Mouse (Mus musculus): ENCODE measurements around the gene Dhx40. TPM values are rescaled to one million over a fixed set of nuclear protein-coding genes. Genes with fewer than 3 reads are reported as not detected.
"Not testable (repeated sequence)": the region's sequence is repeated elsewhere in the genome, so short reads cannot be mapped to it uniquely, and the experiment has no call there.

Dhx40 gene
- polyA plus RNA-seq, 1 experiment from 2014 or later, result 20.5 TPM

DNA sequence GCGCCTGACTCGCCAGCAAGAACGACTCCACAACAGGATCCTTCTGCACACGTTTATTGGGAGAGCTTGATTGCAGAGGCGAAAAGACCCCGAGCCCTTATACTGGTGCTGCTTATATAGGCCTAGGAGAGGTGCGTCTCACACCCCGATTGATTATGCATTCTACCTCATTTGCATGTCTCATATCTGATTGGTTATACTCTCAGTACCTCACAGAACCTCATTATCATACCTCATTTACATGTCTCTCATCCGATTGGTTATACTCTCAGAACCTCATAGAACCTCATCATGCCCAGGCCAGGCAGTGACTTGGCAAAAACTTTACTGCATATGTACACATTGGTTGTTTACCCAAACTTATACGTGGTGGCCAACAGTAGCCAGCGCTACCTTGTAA is 44.4 kb downstream of the Dhx40 start:
- not testable (repeated sequence) for H3K27me3 ChIP-seq; H3K4me2 ChIP-seq (replicated peaks); H3K4me3 ChIP-seq (replicated peaks); H3K9me3 ChIP-seq (replicated peaks); H3K9ac ChIP-seq; H3K4me1 ChIP-seq; H3K27ac ChIP-seq (replicated peaks); ATAC-seq (ENCODE audit: insufficient number of reproducible peaks, low FRiP score, low TSS enrichment, low read depth); H3K36me3 ChIP-seq
- 90% methylated on average over 11 of the region's 11 CpGs for WGBS

DNA sequence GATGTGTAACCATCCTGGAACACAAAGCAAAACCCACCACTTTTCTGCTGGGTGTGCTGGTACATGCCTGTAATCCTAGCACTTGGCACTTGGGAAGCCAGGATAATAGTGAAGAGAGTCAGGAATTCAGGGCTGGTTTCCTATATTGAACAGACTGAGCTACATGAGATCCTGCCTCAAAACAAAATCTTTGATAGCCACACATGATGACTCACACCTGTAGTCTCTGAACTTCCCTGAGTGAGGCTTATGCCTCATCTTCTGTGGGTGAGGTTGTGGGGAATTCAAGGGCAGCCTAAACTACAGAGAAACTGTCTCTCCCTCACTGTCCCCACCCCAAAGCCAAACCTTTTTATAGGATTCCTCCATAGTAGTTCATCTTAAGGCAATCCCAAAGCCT is 47.2 kb downstream of the Dhx40 start:
- ATAC-seq (ENCODE audit: insufficient number of reproducible peaks, low FRiP score, low TSS enrichment, low read depth), result no peak
- no peak overlapping the region for H3K27ac ChIP-seq (replicated peaks)
- H3K4me1 ChIP-seq, result peaks cover 10% of the 10 kb centered on the region
- no peaks in the 10 kb centered on the region for H3K27me3 ChIP-seq
- H3K9ac ChIP-seq, result no peak overlapping the region
- no peaks in the 10 kb centered on the region for H3K36me3 ChIP-seq
- H3K4me2 ChIP-seq (replicated peaks), result no peak overlapping the region
- no peaks in the 10 kb centered on the region for H3K9me3 ChIP-seq (replicated peaks)
- H3K4me3 ChIP-seq (replicated peaks), result no peak overlapping the region

DNA sequence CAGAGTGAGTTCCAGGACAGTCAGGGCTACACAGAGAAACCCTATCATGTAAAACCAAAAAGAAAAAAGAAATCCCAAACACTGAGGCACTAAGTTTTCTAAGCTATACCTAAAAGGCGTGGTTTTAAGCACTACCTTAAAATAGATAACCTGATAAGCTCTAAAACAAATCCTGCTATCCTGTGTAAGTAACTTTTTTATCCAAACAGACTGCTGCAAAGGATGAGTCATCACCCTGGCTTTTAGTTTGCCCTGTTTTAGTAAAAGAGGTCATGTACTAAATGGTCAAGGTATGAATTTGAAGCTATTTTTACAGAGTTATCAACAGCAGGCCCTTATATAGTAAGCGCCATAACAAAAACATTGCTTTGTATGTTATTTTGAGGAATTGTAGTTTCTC is 47.7 kb downstream of the Dhx40 start:
- Histone ChIP-seq H3K9me3 (replicated peaks) (no peaks in the 10 kb centered on the region), H3K9ac (no peak overlapping the region), H3K36me3 (no peaks in the 10 kb centered on the region), H3K27me3 (no peaks in the 10 kb centered on the region), H3K4me3 (replicated peaks) (no peak overlapping the region), H3K4me2 (replicated peaks) (no peak overlapping the region), H3K4me1 (peaks cover 13% of the 10 kb centered on the region), H3K27ac (replicated peaks) (no peak overlapping the region)
- 87% methylated on average over 2 of the region's 2 CpGs for WGBS
- no peak for ATAC-seq (ENCODE audit: insufficient number of reproducible peaks, low FRiP score, low TSS enrichment, low read depth)

DNA sequence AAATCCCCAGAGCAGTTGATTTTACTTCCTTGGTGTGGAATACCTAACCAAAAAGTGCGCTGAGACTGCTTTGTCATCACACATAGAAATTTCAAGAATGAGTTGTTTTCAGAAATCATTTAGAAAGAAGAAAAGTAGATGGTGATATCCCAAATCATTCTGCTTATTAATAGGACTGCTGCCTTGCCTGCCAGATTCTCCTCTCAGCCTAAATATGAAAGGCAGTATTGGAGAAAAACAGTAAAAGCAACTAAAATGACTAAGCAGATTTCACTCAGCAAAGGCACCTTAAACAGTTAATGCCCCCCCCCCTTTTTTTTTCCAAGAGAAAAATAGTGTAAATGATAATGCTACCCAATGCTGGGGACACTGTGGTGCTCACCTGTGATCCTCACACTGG is 48.3 kb downstream of the Dhx40 start:
- H3K27ac ChIP-seq (replicated peaks), result no peak overlapping the region
- H3K9ac ChIP-seq, result no peak overlapping the region
- H3K4me3 ChIP-seq (replicated peaks), result no peak overlapping the region
- 83% methylated on average over 1 of the region's 1 CpGs for WGBS
- H3K4me1 ChIP-seq, result peaks cover 13% of the 10 kb centered on the region
- no peak overlapping the region for H3K4me2 ChIP-seq (replicated peaks)
- no peaks in the 10 kb centered on the region for H3K9me3 ChIP-seq (replicated peaks)
- H3K36me3 ChIP-seq, result no peaks in the 10 kb centered on the region
- no peak for ATAC-seq (ENCODE audit: insufficient number of reproducible peaks, low FRiP score, low TSS enrichment, low read depth)
- H3K27me3 ChIP-seq, result no peaks in the 10 kb centered on the region

DNA sequence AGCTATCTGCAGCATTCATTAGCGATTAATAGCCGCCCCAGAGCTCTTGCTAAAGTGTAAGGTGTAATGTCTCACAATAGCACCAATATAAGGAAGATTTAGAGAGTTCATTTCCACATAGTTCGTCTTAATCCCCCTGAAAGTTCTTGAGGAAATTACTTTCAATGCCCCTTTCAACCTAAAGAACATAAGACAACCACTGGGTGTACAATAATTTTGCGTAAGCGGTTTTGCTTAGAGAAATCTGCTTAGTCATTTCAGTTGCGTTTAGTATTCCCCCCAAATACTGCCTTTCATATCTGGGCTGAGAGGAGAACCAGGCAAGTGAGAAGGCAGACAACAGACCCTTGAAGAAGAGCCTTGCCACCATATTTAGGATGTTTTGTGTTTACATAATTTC is 49.0 kb downstream of the Dhx40 start:
- H3K36me3 ChIP-seq, result no peaks in the 10 kb centered on the region
- peaks cover 15% of the 10 kb centered on the region for H3K4me1 ChIP-seq
- WGBS, result 29% methylated on average over 6 of the region's 6 CpGs
- H3K27me3 ChIP-seq, result no peaks in the 10 kb centered on the region
- no peak for ATAC-seq (ENCODE audit: insufficient number of reproducible peaks, low FRiP score, low TSS enrichment, low read depth)
- peak overlapping the region; percentile 99 for H3K27ac ChIP-seq (replicated peaks)
- H3K9me3 ChIP-seq (replicated peaks), result no peaks in the 10 kb centered on the region
- 0 out of 2 replicates have a peak overlapping the region, but pooled peaks have one; percentile 95 for H3K9ac ChIP-seq
- peak overlapping the region; percentile 97 for H3K4me3 ChIP-seq (replicated peaks)
- peak overlapping the region; percentile 63 for H3K4me2 ChIP-seq (replicated peaks)

DNA sequence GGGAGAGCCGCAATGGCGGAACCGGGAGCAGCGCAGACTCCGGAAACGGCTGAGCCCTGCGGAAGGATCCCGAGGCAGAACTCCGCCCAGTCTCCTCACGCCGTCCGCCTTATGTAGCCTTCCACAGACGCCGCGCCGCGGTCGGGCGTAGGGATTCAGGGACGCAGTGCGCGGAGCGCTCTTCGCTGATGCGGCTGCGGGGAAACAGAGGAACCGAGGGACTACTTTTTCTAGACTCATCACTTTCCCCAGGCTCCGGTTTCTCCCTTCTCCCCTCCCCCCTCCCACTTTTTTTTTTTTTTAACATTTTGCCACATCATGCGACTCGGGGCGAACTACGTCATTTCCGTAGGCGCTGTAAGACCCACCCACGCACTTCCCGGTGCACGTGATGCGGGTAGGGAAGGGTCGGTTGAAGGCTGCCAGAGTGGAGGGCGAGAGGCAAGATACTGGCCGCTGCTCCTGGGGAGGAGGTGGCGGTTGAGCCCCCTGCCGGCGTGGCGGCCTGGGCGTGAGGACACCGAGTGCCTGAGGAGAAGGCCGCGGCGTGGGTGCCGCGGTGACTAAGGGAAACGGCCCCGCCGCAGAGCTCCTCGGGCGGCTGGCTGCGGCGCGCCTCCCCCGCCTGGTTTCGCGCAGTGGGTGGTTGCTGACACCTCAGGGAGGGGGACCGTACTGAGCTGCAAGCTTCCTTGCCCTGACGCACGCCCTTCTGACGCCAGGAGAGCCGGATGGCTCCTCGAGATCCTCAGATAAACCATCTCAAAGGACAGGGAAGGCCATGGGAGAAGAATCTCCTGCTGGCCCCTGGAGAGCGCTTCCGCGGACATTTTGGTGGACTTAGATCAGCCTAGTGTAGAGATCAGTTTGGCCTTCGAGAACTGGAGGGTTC is 49.8 kb downstream of the Dhx40 start, which contains the start of gene Cltc:
Cltc (minus strand) TSS at position 86 of the 892 bp plus-strand sequence.
- Histone ChIP-seq H3K4me2 (replicated peaks) (peak within 1 kb of the TSS; percentile 82), H3K27ac (replicated peaks) (peak within 1 kb of the TSS; percentile 99), H3K9ac (peak within 1 kb of the TSS; percentile 95), H3K27me3 (no peaks in the 10 kb centered on the region), H3K36me3 (no peaks in the 10 kb centered on the region), H3K4me3 (replicated peaks) (peak within 1 kb of the TSS; percentile 97), H3K9me3 (replicated peaks) (no peaks in the 10 kb centered on the region), H3K4me1 (peaks cover 17% of the 10 kb centered on the region)
- ATAC-seq (ENCODE audit: insufficient number of reproducible peaks, low FRiP score, low TSS enrichment, low read depth), result peak; percentile 95
- under 1% methylated on average over 70 of the region's 73 CpGs for WGBS

DNA sequence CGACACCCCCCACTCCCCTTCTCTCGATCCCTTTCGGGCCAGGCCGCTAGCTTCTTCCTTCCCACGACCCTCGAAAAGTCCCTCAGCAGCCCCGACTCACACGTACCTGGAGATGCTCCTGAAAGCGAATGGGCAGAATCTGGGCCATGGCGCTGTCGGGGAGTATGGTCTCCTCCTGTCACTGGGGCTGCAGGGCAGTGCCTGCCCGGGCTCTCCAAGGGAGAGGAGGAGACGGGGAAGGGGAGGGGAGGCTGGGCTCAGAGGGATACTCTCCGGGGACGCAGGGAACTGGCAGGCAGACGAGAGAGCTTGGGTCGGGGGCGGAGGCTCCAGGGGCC is 50.4 kb downstream of the Dhx40 start:
- Histone ChIP-seq H3K9ac (peak overlapping the region; percentile 95), H3K4me1 (peaks cover 17% of the 10 kb centered on the region), H3K4me3 (replicated peaks) (peak overlapping the region; percentile 97), H3K27me3 (no peaks in the 10 kb centered on the region), H3K36me3 (no peaks in the 10 kb centered on the region), H3K9me3 (replicated peaks) (no peaks in the 10 kb centered on the region), H3K4me2 (replicated peaks) (peak overlapping the region; percentile 82), H3K27ac (replicated peaks) (peak overlapping the region; percentile 99)
- WGBS, result under 1% methylated on average over 18 of the region's 18 CpGs
- ATAC-seq (ENCODE audit: insufficient number of reproducible peaks, low FRiP score, low TSS enrichment, low read depth), result peak; percentile 67

DNA sequence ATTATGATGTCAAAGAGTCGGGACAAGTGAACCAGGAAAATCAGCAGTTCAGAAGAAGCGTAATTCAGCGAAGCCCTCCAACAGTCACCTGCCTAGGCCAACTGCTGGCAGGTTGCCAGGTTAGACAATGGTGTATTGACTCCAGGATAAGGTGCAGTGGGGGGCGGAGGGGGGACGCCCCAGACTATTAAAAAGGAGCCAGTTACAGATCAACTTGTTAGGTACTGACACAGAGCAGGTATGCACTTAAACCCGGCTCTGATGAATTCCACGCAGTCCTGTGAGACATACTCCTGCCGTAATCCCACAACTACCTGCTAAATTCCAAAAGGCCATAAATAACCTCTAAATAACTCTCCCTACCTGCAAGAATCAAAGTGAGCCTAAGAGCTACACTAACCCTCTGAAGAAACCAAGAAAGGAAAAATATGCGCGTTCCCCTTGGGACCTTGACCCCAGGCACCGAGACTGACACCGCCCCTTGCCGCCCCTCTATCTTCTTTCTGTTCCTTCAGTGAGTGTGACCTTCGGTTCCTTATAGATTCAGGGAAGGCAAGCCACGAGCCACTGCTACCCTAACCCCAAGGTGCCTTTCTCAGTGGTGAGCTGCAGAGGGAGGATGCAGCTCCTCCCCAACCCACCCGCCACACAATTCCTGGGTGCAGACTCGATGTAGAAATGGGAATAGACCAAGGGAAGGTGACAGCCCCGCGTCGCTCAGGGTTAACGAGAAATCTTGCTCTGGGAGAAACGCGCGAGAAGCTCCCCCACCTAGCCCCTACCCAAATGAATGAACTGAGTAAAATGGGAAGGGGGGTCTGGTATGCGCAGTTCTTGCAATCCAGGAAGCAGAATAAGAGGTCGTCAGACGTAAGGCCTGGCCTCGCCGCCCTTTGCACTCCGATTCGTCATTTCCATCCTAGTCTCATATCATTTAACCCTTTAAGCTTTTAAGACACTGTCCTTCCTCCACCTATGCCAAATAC is 51.1 kb downstream of the Dhx40 start:
- WGBS, result 2% methylated on average over 31 of the region's 31 CpGs
- H3K27me3 ChIP-seq, result no peaks in the 10 kb centered on the region

DNA sequence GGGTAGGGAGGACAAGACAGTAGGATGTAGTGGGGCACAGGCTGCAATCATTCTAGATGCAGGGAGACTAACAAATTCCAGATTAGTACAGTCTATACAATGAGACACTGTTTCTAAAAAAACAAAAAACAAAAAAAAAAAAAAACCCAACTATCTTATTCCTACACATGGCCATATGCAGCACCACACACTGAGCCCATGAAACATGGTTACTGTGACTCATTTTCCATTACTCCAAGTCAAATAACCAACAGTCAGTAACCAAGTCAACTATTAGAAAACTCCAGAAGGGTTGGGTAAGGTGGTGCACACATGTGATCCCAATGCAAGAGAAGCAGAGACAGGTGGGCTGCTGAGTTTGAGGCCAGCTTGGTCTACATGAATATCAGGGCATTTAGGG is 55.1 kb downstream of the Dhx40 start:
- H3K9ac ChIP-seq, result no peak overlapping the region
- no peaks in the 10 kb centered on the region for H3K9me3 ChIP-seq (replicated peaks)
- ATAC-seq (ENCODE audit: insufficient number of reproducible peaks, low FRiP score, low TSS enrichment, low read depth), result no peak
- H3K4me3 ChIP-seq (replicated peaks), result no peak overlapping the region
- no peak overlapping the region for H3K4me2 ChIP-seq (replicated peaks)
- peaks cover 13% of the 10 kb centered on the region for H3K4me1 ChIP-seq
- H3K27me3 ChIP-seq, result no peaks in the 10 kb centered on the region
- H3K36me3 ChIP-seq, result no peaks in the 10 kb centered on the region
- no peak overlapping the region for H3K27ac ChIP-seq (replicated peaks)

More for the DNA sequence above, 51.1 kb downstream of the Dhx40 start:
- Histone ChIP-seq H3K36me3 (no peaks in the 10 kb centered on the region), H3K4me3 (replicated peaks) (peak overlapping the region; percentile 97), H3K9me3 (replicated peaks) (no peaks in the 10 kb centered on the region), H3K4me1 (peaks cover 17% of the 10 kb centered on the region), H3K4me2 (replicated peaks) (peak overlapping the region; percentile 82), H3K9ac (peak overlapping the region; percentile 95), H3K27ac (replicated peaks) (peak overlapping the region; percentile 99)
- ATAC-seq (ENCODE audit: insufficient number of reproducible peaks, low FRiP score, low TSS enrichment, low read depth), result no peak

DNA sequence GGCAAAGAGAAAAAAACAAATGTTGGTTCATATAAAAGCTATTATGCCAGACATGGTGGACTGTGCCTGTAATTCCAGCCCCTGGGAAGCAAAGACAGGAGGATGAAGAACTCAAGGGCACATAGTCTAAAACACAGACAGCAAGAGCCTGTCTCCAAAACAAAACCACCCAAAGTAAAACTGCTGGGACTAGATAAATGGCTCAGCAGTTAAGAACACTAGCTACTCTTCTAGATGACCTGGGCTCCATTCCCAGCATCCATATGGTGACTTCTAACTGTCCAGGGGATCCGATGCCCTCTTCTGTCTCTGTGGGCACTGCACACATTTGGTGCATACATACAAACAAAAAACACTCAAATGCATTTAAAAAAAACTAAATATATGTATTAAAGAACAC is 56.5 kb downstream of the Dhx40 start:
- no peaks in the 10 kb centered on the region for H3K9me3 ChIP-seq (replicated peaks)
- no peak for ATAC-seq (ENCODE audit: insufficient number of reproducible peaks, low FRiP score, low TSS enrichment, low read depth)

DNA sequence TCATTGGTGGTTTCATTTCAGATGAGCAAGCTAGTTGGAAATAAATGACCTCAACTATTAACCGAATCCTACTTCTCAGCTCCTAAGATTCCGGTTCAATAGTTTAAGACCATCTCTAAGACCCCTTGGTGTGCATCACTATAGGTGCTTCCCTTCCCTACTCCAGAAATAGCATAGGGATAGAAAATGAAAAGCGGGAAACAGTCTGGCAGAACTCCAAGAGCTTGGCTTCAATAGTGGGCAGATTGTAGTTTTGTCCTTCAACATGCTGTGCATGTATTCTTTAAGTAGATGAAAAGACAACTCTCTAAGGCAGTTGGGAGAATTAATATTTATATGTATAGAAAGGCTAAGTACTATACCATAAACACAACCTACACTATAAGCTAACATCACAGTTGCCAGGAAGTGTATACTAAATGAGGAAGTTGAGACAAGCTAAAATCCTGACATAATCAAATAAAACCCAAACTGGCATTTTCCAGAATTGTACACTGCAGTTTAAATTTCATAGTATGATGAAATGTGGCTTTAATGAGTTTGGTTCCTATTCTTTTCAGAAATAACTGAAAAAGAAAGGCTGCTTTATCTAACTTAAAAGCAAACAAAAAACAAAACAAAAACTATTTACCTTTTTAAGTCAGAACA is 57.6 kb downstream of the Dhx40 start:
- H3K27me3 ChIP-seq, result no peaks in the 10 kb centered on the region
- no peaks in the 10 kb centered on the region for H3K36me3 ChIP-seq
- no peak overlapping the region for H3K27ac ChIP-seq (replicated peaks)
- no peak overlapping the region for H3K4me3 ChIP-seq (replicated peaks)
- WGBS, result 85% methylated on average over 3 of the region's 3 CpGs
- H3K9ac ChIP-seq, result no peak overlapping the region
- H3K9me3 ChIP-seq (replicated peaks), result no peaks in the 10 kb centered on the region
- H3K4me1 ChIP-seq, result peaks cover 19% of the 10 kb centered on the region
- no peak for ATAC-seq (ENCODE audit: insufficient number of reproducible peaks, low FRiP score, low TSS enrichment, low read depth)
- H3K4me2 ChIP-seq (replicated peaks), result no peak overlapping the region

More for the DNA sequence above, 56.5 kb downstream of the Dhx40 start:
- Histone ChIP-seq H3K9ac (no peak overlapping the region), H3K27me3 (no peaks in the 10 kb centered on the region), H3K4me1 (peaks cover 16% of the 10 kb centered on the region), H3K4me2 (replicated peaks) (no peak overlapping the region), H3K36me3 (no peaks in the 10 kb centered on the region), H3K4me3 (replicated peaks) (no peak overlapping the region), H3K27ac (replicated peaks) (no peak overlapping the region)
- WGBS, result 97% methylated on average over 1 of the region's 1 CpGs
